Mouse (Mus musculus) G1E (cell line): ENCODE results near the gene Pou3f3. TPM values are rescaled to one million over a fixed set of nuclear protein-coding genes. Genes with fewer than 3 reads are reported as not detected.

Experiments
- ATAC-seq: 2 replicates; pipeline ENCODE4 v1.8.0; 2016; ENCODE audit warnings: mild to moderate bottlenecking; ENCODE audit not compliant: insufficient number of reproducible peaks, poor library complexity, low FRiP score, severe bottlenecking; ENCODE audit errors: extremely low read depth
- DNase-seq: peaks from one replicate; pipeline ENCODE4 v3.0.0; 2012; ENCODE audit warnings: low spot score
- H3K27me3 ChIP-seq: 2 replicates; pipeline ENCODE4 v1.6.1; 2012; ENCODE audit warnings: mild to moderate bottlenecking, low read length, inconsistent platforms; ENCODE audit not compliant: insufficient read depth
- H3K36me3 ChIP-seq: replicated peaks from 2 replicates; pipeline ENCODE3; 2012; ENCODE audit warnings: mild to moderate bottlenecking, inconsistent platforms
- H3K4me1 ChIP-seq: 2 replicates; pipeline ENCODE4 v1.6.1; 2012; ENCODE audit warnings: low read depth, low read length, inconsistent platforms, mixed read lengths; ENCODE audit not compliant: insufficient read depth
- H3K4me3 ChIP-seq: 2 replicates; pipeline ENCODE4 v1.5.1; 2012; ENCODE audit warnings: low read depth, mild to moderate bottlenecking, inconsistent platforms, low read length, moderate library complexity, mixed read lengths
- H3K9me3 ChIP-seq: replicated peaks from 2 replicates; pipeline ENCODE4 v1.6.1; 2012; ENCODE audit warnings: inconsistent platforms
- CTCF ChIP-seq: IDR thresholded peaks from 2 replicates; pipeline ENCODE4 v1.5.1; 2012; ENCODE audit warnings: low read depth, low read length, inconsistent platforms, mixed read lengths
- GATA1 ChIP-seq: IDR thresholded peaks from 2 replicates; pipeline ENCODE4 v1.6.1; 2012; ENCODE audit warnings: borderline replicate concordance, low read length, inconsistent platforms, mixed read lengths
- GATA2 ChIP-seq: IDR thresholded peaks from 2 replicates; pipeline ENCODE4 v1.6.1; 2012; ENCODE audit warnings: low read depth, low read length, inconsistent platforms, borderline replicate concordance
- POLR2AphosphoS5 ChIP-seq: IDR thresholded peaks from 2 replicates; pipeline ENCODE4 v1.6.1; 2012; ENCODE audit warnings: low read depth, low read length, inconsistent platforms; ENCODE audit not compliant: insufficient replicate concordance
- TAL1 ChIP-seq: conservative IDR thresholded peaks from 2 replicates; pipeline ENCODE4 v1.6.1; 2012; ENCODE audit warnings: low read depth, low read length, inconsistent platforms, mixed read lengths
- polyA plus RNA-seq: library from polyadenylated mRNA; stranded (reverse); fragments of >175 nt; gene quantifications from 2 replicates; pipeline ENCODE4 v1.2.3, GENCODE M21; 2012
- total RNA-seq, 2 experiments: library from RNA; stranded (forward) in 1 of 2; stranded (reverse) in 1 of 2; fragments of 200-1000 nt in 1 of 2; fragments of >200 nt in 1 of 2; fragmentation: Nextera tagmentation in 1 of 2; gene quantifications; 2 replicates each; pipeline ENCODE4 v1.2.3; 2014 to 2017

Gene Pou3f3
- not detected in 2 replicates for total RNA-seq (2014; fragmentation: Nextera tagmentation)
- total RNA-seq (2017): under 0.01 and 0.05 TPM in 2 replicates
- polyA plus RNA-seq: not detected in 2 replicates

- H3K36me3 ChIP-seq: no peaks in the 10 kb centered on the region
- ATAC-seq (no peak), DNase-seq (no peak)
- H3K4me1 ChIP-seq: no peaks in the 10 kb centered on the region
- TF ChIP-seq CTCF (no peak), GATA1 (no peak), TAL1 (no peak), GATA2 (no peak), POLR2AphosphoS5 (no peak)
- H3K4me3 ChIP-seq: no peak within 1 kb of the TSS; the same call in 1 of the 2 replicates
- H3K27me3 ChIP-seq: peaks cover 9% of the 10 kb centered on the region; the same call in 1 of the 2 replicates
- H3K9me3 ChIP-seq: peaks cover 52% of the 10 kb centered on the region
Measured at GRCm38 (mm10) chr1:42695578-42695915, at the start of gene Pou3f3. Gene Pou3f3, plus strand, starts transcription at chr1:42695768.

GRCm38 (mm10) chr1:42648366-42648935 lies 47.1 kb upstream of the Pou3f3 start:
- DNase-seq (no peak), ATAC-seq (no peak)
- Histone ChIP-seq H3K4me1 (no peaks in the 10 kb centered on the region), H3K9me3 (peaks cover 19% of the 10 kb centered on the region), H3K36me3 (no peaks in the 10 kb centered on the region), H3K4me3 (no peak overlapping the region), H3K27me3 (no peaks in the 10 kb centered on the region)
- no peak for TF ChIP-seq TAL1
- no peak for TF ChIP-seq POLR2AphosphoS5
- TF ChIP-seq GATA2: no peak
- no peak for TF ChIP-seq CTCF
- no peak for TF ChIP-seq GATA1

GRCm38 (mm10) chr1:42651461-42651860 lies 44.1 kb upstream of the Pou3f3 start:
- ATAC-seq: no peak
- H3K4me1 ChIP-seq: no peaks in the 10 kb centered on the region
- no peaks in the 10 kb centered on the region for H3K27me3 ChIP-seq
- DNase-seq: no peak
- no peaks in the 10 kb centered on the region for H3K36me3 ChIP-seq
- H3K9me3 ChIP-seq: peaks cover 15% of the 10 kb centered on the region
- H3K4me3 ChIP-seq: no peak overlapping the region
- TF ChIP-seq GATA2: no peak
- no peak for TF ChIP-seq CTCF
- TF ChIP-seq GATA1: no peak
- TF ChIP-seq POLR2AphosphoS5: no peak
- TF ChIP-seq TAL1: no peak

GRCm38 (mm10) chr1:42667546-42667945 lies 28.0 kb upstream of the Pou3f3 start:
- no peak for TF ChIP-seq CTCF
- TF ChIP-seq POLR2AphosphoS5: no peak
- no peak for TF ChIP-seq TAL1
- no peak for TF ChIP-seq GATA2
- TF ChIP-seq GATA1: no peak
- ATAC-seq: no peak
- Histone ChIP-seq H3K27me3 (no peaks in the 10 kb centered on the region), H3K4me3 (no peak overlapping the region), H3K4me1 (no peaks in the 10 kb centered on the region), H3K9me3 (no peaks in the 10 kb centered on the region), H3K36me3 (no peaks in the 10 kb centered on the region)
- no peak for DNase-seq

GRCm38 (mm10) chr1:42680673-42681072 lies 14.9 kb upstream of the Pou3f3 start:
- H3K4me1 ChIP-seq: no peaks in the 10 kb centered on the region
- H3K36me3 ChIP-seq: no peaks in the 10 kb centered on the region
- no peak for ATAC-seq
- DNase-seq: no peak
- peaks cover 15% of the 10 kb centered on the region for H3K9me3 ChIP-seq
- no peak overlapping the region for H3K4me3 ChIP-seq
- TF ChIP-seq TAL1: no peak
- TF ChIP-seq POLR2AphosphoS5: no peak
- TF ChIP-seq GATA1: no peak
- TF ChIP-seq CTCF: no peak
- no peak for TF ChIP-seq GATA2
- H3K27me3 ChIP-seq: peaks cover 3% of the 10 kb centered on the region; the same call in 1 of the 2 replicates

- Histone ChIP-seq H3K9me3 (peaks cover 24% of the 10 kb centered on the region), H3K36me3 (no peaks in the 10 kb centered on the region), H3K27me3 (peaks cover 3% of the 10 kb centered on the region; the same call in 1 of the 2 replicates), H3K4me1 (no peaks in the 10 kb centered on the region), H3K4me3 (no peak overlapping the region)
- TF ChIP-seq GATA2 (no peak), GATA1 (no peak), POLR2AphosphoS5 (no peak), TAL1 (no peak), CTCF (no peak)
- ATAC-seq (no peak), DNase-seq (no peak)
Measured at GRCm38 (mm10) chr1:42681762-42682161, 13.8 kb upstream of the Pou3f3 start.

GRCm38 (mm10) chr1:42683861-42684260 lies 11.7 kb upstream of the Pou3f3 start:
- TF ChIP-seq TAL1 (no peak), POLR2AphosphoS5 (no peak), GATA2 (no peak), CTCF (no peak), GATA1 (no peak)
- H3K4me1 ChIP-seq: no peaks in the 10 kb centered on the region
- no peak for ATAC-seq
- peaks cover 3% of the 10 kb centered on the region; the same call in 1 of the 2 replicates for H3K27me3 ChIP-seq
- DNase-seq: no peak
- no peak overlapping the region for H3K4me3 ChIP-seq
- H3K9me3 ChIP-seq: peaks cover 26% of the 10 kb centered on the region
- no peaks in the 10 kb centered on the region for H3K36me3 ChIP-seq
